Mouse (Mus musculus): ENCODE results near the gene Nrxn1. TPM values are rescaled to one million over a fixed set of nuclear protein-coding genes. Genes with fewer than 3 reads are reported as not detected.

Nrxn1 gene
- polyA plus RNA-seq, 1 experiment: not detected

- Histone ChIP-seq H3K4me1 (ENCODE audit: control insufficient read depth) (no peaks in the 10 kb centered on the region), H3K36me3 (ENCODE audit: control insufficient read depth) (no peaks in the 10 kb centered on the region), H3K4me3 (replicated peaks) (no peak overlapping the region), H3K9me3 (ENCODE audit: control insufficient read depth, low read length) (no peaks in the 10 kb centered on the region), H3K27me3 (ENCODE audit: control insufficient read depth) (no peaks in the 10 kb centered on the region)
- no peak for TF ChIP-seq GATA1 (IDR thresholded peaks at IDR 0.05; ENCODE audit: low read length)
- no peak for TF ChIP-seq TAL1 (IDR thresholded peaks at IDR 0.05; ENCODE audit: low read length)
Observed at GRCm38 (mm10) chr17:90384856-90385255, 708.0 kb downstream of the Nrxn1 start.

- no peaks in the 10 kb centered on the region for H3K9me3 ChIP-seq (ENCODE audit: control insufficient read depth, low read length)
- no peaks in the 10 kb centered on the region for H3K4me1 ChIP-seq (ENCODE audit: control insufficient read depth)
- no peaks in the 10 kb centered on the region for H3K27me3 ChIP-seq (ENCODE audit: control insufficient read depth)
- H3K4me3 ChIP-seq (replicated peaks): no peak overlapping the region
- H3K36me3 ChIP-seq (ENCODE audit: control insufficient read depth): no peaks in the 10 kb centered on the region
- TF ChIP-seq TAL1 (IDR thresholded peaks at IDR 0.05; ENCODE audit: low read length): no peak
- no peak for TF ChIP-seq GATA1 (IDR thresholded peaks at IDR 0.05; ENCODE audit: low read length)
Observed at GRCm38 (mm10) chr17:90382496-90383443, 710.1 kb downstream of the Nrxn1 start.

DNA sequence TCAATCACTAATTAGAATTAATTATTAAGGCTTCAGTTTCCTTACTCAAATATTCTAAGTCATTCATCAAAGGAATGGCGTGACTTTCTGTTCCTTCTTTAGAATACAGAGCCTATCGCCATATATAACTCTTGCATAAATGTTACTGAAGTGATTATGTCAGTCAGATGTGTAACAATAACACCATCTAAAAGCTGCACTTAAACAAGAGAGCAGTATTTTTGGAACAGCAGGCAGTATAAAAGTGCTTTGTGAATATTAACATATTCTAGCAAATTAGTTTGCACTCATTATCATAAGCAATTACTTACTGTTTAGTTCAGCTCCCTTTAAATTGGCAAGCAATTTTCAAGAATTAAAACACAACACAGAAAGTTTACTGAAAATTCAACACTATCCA, 716.3 kb downstream of the Nrxn1 start:
- Histone ChIP-seq H3K4me3 (replicated peaks) (no peak overlapping the region), H3K4me1 (ENCODE audit: control insufficient read depth) (no peaks in the 10 kb centered on the region), H3K36me3 (ENCODE audit: control insufficient read depth) (no peaks in the 10 kb centered on the region), H3K9me3 (ENCODE audit: control insufficient read depth, low read length) (no peaks in the 10 kb centered on the region), H3K27me3 (ENCODE audit: control insufficient read depth) (no peaks in the 10 kb centered on the region)
- TF ChIP-seq TAL1 (IDR thresholded peaks at IDR 0.05; ENCODE audit: low read length): no peak

DNA sequence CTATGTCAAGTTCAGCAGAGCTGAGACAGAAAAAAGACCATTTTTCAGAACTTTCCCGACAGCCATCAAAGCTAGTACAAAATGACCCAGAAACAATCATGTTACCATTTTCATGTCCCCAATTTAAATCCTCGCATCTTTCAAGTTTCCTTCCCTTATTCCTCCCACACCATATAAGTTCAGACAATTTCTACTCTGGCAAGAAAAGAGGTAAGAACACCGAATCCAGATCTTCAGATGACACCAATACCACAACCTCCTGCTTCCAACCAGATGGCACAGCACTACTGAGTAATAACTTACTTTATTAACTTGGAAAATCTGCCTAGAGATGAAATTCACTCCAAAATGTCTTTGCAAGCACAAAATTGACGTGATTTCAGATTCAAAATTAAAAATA, 730.7 kb downstream of the Nrxn1 start:
- TF ChIP-seq TAL1 (IDR thresholded peaks at IDR 0.05; ENCODE audit: low read length): no peak
- TF ChIP-seq GATA1 (IDR thresholded peaks at IDR 0.05; ENCODE audit: low read length): no peak

DNA sequence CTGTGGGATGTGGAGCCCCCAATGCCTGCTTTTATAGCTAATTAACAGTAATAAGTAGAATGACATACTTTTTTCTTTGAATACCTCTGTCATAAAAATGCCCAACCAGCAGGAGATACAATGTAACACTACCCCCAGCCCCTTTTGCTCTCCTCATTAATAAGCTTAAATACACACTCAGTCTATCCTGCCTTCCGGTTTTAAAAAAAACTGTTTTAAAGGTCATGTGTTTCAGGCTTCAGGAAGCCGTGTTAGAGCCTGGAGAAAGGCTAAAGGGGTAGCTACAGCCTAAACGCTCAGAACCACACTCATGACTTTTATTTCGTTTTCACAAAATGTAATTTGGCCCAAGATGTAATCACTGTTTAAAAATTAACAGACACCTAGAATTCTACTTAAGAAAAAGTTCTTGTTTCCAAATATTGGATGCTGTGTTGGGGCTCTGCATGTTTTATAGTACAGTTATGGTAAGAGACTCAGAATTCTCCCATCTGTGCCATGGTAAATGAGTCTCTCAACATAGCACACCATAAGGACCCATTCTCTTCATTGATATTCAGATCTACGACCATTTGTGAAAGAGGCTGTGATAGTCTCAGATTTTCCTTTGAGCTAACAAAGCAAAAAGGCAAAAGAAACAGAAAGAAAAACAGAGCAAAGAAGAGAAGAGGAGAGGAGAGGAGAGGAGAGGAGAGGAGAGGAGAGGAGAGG, 743.3 kb downstream of the Nrxn1 start:
- Histone ChIP-seq H3K36me3 (ENCODE audit: control insufficient read depth) (no peaks in the 10 kb centered on the region), H3K27me3 (ENCODE audit: control insufficient read depth) (no peaks in the 10 kb centered on the region), H3K4me1 (ENCODE audit: control insufficient read depth) (no peaks in the 10 kb centered on the region), H3K4me3 (replicated peaks) (no peak overlapping the region), H3K9me3 (ENCODE audit: control insufficient read depth, low read length) (no peaks in the 10 kb centered on the region)
- TF ChIP-seq TAL1 (IDR thresholded peaks at IDR 0.05; ENCODE audit: low read length): no peak
- no peak for TF ChIP-seq GATA1 (IDR thresholded peaks at IDR 0.05; ENCODE audit: low read length)

More for the DNA sequence above, 730.7 kb downstream of the Nrxn1 start:
- Histone ChIP-seq H3K4me3 (replicated peaks) (no peak overlapping the region), H3K36me3 (ENCODE audit: control insufficient read depth) (no peaks in the 10 kb centered on the region), H3K9me3 (ENCODE audit: control insufficient read depth, low read length) (no peaks in the 10 kb centered on the region), H3K4me1 (ENCODE audit: control insufficient read depth) (no peaks in the 10 kb centered on the region), H3K27me3 (ENCODE audit: control insufficient read depth) (no peaks in the 10 kb centered on the region)

DNA sequence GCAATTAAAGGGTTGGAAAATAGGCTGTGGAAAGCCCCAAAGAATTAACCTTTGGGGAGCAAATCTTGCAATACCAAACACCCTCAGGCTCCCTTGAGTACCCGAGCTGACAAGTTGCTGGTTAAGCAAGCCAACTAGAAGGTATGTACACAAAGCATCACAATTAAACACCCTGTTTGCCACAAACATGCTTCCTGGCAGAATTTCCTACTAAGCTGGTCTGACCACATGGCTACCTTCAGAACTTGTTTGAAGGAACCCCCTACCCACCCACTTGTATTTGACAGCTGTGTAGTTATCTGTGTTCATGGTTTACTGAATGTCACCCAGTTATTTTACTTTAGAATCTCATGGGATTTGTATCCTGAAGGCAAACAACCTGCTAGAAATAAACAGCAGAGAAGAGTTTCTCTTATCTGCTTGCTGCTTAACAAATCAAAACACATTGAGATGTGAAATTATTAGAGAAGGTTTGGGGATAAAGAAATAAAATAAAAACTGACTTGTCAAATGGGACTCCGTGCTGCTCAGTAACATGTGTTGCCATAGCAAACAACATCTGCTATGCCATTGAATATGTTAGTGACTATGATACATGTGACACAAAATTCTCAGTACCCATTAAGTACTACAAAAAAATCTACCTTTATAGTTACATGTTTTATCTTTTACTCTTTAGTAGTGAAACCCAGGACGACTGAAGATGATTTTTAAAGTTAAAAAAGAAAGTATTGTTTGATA, 746.0 kb downstream of the Nrxn1 start:
- TF ChIP-seq GATA1 (IDR thresholded peaks at IDR 0.05; ENCODE audit: low read length): no peak
- Histone ChIP-seq H3K27me3 (ENCODE audit: control insufficient read depth) (no peaks in the 10 kb centered on the region), H3K36me3 (ENCODE audit: control insufficient read depth) (no peaks in the 10 kb centered on the region), H3K4me1 (ENCODE audit: control insufficient read depth) (no peaks in the 10 kb centered on the region), H3K4me3 (replicated peaks) (no peak overlapping the region), H3K9me3 (ENCODE audit: control insufficient read depth, low read length) (no peaks in the 10 kb centered on the region)

- Histone ChIP-seq H3K27me3 (ENCODE audit: control insufficient read depth) (no peaks in the 10 kb centered on the region), H3K4me3 (replicated peaks) (no peak overlapping the region), H3K36me3 (ENCODE audit: control insufficient read depth) (no peaks in the 10 kb centered on the region), H3K9me3 (ENCODE audit: control insufficient read depth, low read length) (peaks cover 3% of the 10 kb centered on the region; the same call in 1 of the 2 replicates), H3K4me1 (ENCODE audit: control insufficient read depth) (no peaks in the 10 kb centered on the region)
- no peak for TF ChIP-seq GATA1 (IDR thresholded peaks at IDR 0.05; ENCODE audit: low read length)
- no peak for TF ChIP-seq TAL1 (IDR thresholded peaks at IDR 0.05; ENCODE audit: low read length)
Observed at GRCm38 (mm10) chr17:90333445-90333844, 759.4 kb downstream of the Nrxn1 start.

- H3K9me3 ChIP-seq (ENCODE audit: control insufficient read depth, low read length): peaks cover 4% of the 10 kb centered on the region
- H3K4me1 ChIP-seq (ENCODE audit: control insufficient read depth): no peaks in the 10 kb centered on the region
- H3K27me3 ChIP-seq (ENCODE audit: control insufficient read depth): no peaks in the 10 kb centered on the region
- no peaks in the 10 kb centered on the region for H3K36me3 ChIP-seq (ENCODE audit: control insufficient read depth)
- H3K4me3 ChIP-seq (replicated peaks): no peak overlapping the region
- TF ChIP-seq TAL1 (IDR thresholded peaks at IDR 0.05; ENCODE audit: low read length) (no peak), GATA1 (IDR thresholded peaks at IDR 0.05; ENCODE audit: low read length) (no peak)
Observed at GRCm38 (mm10) chr17:90323674-90324073, 769.2 kb downstream of the Nrxn1 start.

DNA sequence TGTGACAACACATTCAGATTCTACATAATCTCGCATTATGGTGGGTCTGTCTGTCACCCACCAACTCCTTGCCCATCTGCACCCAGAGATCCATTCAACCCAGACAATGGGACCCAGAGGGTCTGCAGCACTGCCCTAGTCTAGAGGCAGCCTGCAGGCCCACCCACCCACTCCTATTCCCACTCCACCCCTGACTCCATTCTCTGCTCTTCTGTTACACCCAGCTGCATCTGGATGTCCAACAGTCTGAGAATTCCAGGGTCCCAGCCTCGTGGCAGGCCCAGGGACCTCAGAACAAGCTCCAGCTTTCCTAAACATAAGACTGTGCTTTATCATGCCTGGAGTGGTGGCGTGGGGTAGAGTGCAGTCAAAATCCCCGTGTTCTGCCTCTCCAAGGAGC, 820.6 kb downstream of the Nrxn1 start:
- H3K4me3 ChIP-seq (replicated peaks): no peak overlapping the region

More for the DNA sequence above, 820.6 kb downstream of the Nrxn1 start:
- Histone ChIP-seq H3K4me1 (ENCODE audit: control insufficient read depth) (no peaks in the 10 kb centered on the region), H3K9me3 (ENCODE audit: control insufficient read depth, low read length) (0 out of 2 replicates have a peak, but pooled peaks cover 2% of the 10 kb centered on the region), H3K27me3 (ENCODE audit: control insufficient read depth) (no peaks in the 10 kb centered on the region), H3K36me3 (ENCODE audit: control insufficient read depth) (no peaks in the 10 kb centered on the region)
- TF ChIP-seq TAL1 (IDR thresholded peaks at IDR 0.05; ENCODE audit: low read length) (no peak), GATA1 (IDR thresholded peaks at IDR 0.05; ENCODE audit: low read length) (no peak)

Data from erythroblast, embryonic 14.5 days (primary cell).